Mouse (Mus musculus) lung, embryonic 14.5 days (tissue): Measurements from ENCODE around the gene Bhlhe41. TPM values are rescaled to one million over a fixed set of nuclear protein-coding genes. Genes with fewer than 3 reads are reported as not detected.

ENCODE experiments used
- ATAC-seq: fragments of 200-750 bp; cut with Nextera tagmentation; 2 replicates; pipeline ENCODE4 v1.8.0; 2017; ENCODE audit warnings: mild to moderate bottlenecking, moderate TSS enrichment, moderate library complexity; ENCODE audit not compliant: insufficient read depth
- DNase-seq: peaks from one replicate; pipeline ENCODE4 v3.0.0-alpha.2; 2015
- H3K27ac ChIP-seq: fragments of 300-500 bp; sonication (generic); 2 replicates; pipeline ENCODE4 v1.5.1; 2014; ENCODE audit warnings: low read depth, mild to moderate bottlenecking, moderate library complexity
- H3K27me3 ChIP-seq: fragments of 300-500 bp; sonication (generic); 2 replicates; pipeline ENCODE4 v1.6.1; 2014; ENCODE audit warnings: low read length, control low read depth; ENCODE audit not compliant: insufficient read depth
- H3K36me3 ChIP-seq: fragments of 300-500 bp; sonication (generic); 2 replicates; pipeline ENCODE4 v1.6.1; 2014; ENCODE audit warnings: control low read depth; ENCODE audit not compliant: insufficient read depth
- H3K4me1 ChIP-seq: fragments of 300-500 bp; sonication (generic); 2 replicates; pipeline ENCODE4 v1.6.1; 2014; ENCODE audit warnings: antibody characterized with exemption, control low read depth; ENCODE audit not compliant: insufficient read depth
- H3K4me2 ChIP-seq: fragments of 300-500 bp; sonication (generic); 2 replicates; pipeline ENCODE4 v1.6.1; 2014; ENCODE audit warnings: mild to moderate bottlenecking
- H3K4me3 ChIP-seq: fragments of 300-500 bp; sonication (generic); 2 replicates; pipeline ENCODE4 v1.5.1; 2014; ENCODE audit warnings: low read depth, low read length
- H3K9ac ChIP-seq: fragments of 300-500 bp; sonication (generic); 2 replicates; pipeline ENCODE4 v1.6.1; 2014
- H3K9me3 ChIP-seq: fragments of 300-500 bp; sonication (generic); 2 replicates; pipeline ENCODE4 v1.6.1; 2016; ENCODE audit warnings: low read depth, low read length, control low read depth
- CTCF ChIP-seq: IDR thresholded peaks from 2 replicates; pipeline ENCODE4 v1.5.1; 2016; ENCODE audit warnings: antibody characterized with exemption, low read depth
- WGBS: fragments of 180-500 bp; shearing (Covaris S2); extraction: QIAGEN DNeasy Blood & Tissue Kit; methylation state at CpG from one replicate; pipeline ENCODE4 v1.1.7; 2014; 5-methylcytosine and 5-hydroxymethylcytosine counted together
- polyA plus RNA-seq: library from polyadenylated mRNA; unstranded; fragments of >200 nt; fragmentation: Nextera tagmentation; extraction: Ambion mirVana; gene quantifications from 2 replicates; pipeline ENCODE4 v1.2.1, GENCODE M21; 2014

Bhlhe41 gene
- polyA plus RNA-seq, 1 experiment from 2014 or later: 0.53 TPM

DNA sequence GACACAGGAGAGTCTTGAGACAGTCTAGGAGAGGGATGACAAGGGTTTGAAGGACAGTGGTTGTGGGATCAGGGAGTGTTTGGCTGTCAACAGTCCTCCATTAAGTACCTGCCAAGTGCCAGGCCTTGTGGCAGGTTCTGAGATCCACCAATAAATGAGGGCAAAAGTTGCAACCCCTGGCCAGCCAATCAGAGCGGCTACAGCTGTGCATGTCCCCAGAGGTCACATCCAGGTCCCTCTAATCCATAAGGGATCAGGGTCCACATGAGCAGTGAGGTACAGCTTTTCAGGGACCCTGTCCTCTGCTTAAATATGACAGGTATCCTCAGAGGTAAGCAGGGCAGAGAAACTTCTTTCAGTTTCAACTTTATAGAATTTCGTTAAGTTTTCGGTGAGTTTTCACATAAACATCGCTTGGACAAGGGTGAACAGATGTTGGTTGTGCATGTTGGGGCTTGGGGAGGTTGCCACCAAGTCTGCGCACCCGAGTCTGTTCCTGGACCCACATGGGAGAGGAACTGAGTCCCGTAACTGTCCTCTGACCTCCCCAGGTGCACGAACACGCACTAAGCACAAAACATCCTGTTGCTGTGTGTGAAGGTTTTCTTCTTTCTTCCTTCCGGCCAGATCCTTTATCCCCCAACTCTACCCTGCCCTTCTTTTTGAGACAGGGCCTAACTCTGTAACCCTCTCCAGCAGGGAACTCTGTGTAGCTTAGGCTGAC is 11.8 kb downstream of the Bhlhe41 start:
- ATAC-seq: no peak
- no peak overlapping the region for H3K4me3 ChIP-seq
- H3K27me3 ChIP-seq: no peaks in the 10 kb centered on the region
- no peak overlapping the region for H3K9ac ChIP-seq
- no peak overlapping the region for H3K27ac ChIP-seq
- H3K4me1 ChIP-seq: 0 out of 2 replicates have a peak, but pooled peaks cover 4% of the 10 kb centered on the region
- no peak overlapping the region for H3K4me2 ChIP-seq
- no peak for TF ChIP-seq CTCF
- no peak for DNase-seq
- H3K36me3 ChIP-seq: no peaks in the 10 kb centered on the region
- WGBS: 84% methylated on average over 10 of the region's 10 CpGs
- no peaks in the 10 kb centered on the region for H3K9me3 ChIP-seq

DNA sequence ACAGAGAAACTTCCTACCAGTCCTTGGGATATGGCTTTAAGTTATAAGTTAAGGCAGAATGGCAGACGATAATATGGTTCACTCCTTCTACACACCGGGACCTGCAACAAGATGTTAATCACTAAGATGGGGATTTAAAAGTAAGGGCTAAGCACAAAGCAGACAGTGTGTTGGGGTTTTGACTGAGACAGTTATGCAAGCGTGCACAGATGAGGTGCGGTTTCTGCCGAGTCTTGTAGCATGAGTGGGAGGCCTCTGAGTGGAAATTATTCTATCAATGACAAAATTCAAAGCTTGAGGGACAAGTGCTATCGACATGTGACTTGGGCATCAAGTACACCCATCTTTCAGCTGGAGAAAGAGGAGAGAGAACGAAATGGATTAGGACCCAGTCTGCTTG is 12.7 kb downstream of the Bhlhe41 start:
- WGBS: 88% methylated on average over 7 of the region's 7 CpGs
- H3K9ac ChIP-seq: no peak overlapping the region
- 0 out of 2 replicates have a peak, but pooled peaks cover 4% of the 10 kb centered on the region for H3K4me1 ChIP-seq
- no peak overlapping the region for H3K4me3 ChIP-seq
- H3K36me3 ChIP-seq: no peaks in the 10 kb centered on the region
- TF ChIP-seq CTCF: no peak
- no peak overlapping the region for H3K27ac ChIP-seq
- ATAC-seq: no peak
- no peak for DNase-seq
- H3K4me2 ChIP-seq: no peak overlapping the region
- H3K9me3 ChIP-seq: no peaks in the 10 kb centered on the region
- H3K27me3 ChIP-seq: no peaks in the 10 kb centered on the region

DNA sequence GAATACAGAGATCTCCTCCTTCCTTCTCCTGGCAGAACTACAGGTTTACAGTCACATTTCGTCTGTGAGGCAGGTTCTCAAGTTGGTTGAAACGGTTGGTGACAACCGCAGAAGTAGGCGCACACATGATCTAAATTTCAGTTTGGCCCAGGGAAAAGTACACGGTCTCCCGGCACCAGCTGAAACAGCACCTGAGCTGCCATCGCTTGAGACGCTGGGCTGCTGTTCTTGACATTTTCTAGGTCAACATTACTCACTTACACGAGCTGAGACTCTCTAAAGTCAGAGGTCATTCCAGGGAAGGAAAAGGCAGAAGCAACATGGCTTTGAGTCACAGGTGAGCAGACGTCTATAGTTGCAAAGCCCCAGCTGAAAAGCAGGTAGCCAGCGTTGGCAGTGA is 13.4 kb downstream of the Bhlhe41 start:
- WGBS: 50% methylated on average over 11 of the region's 11 CpGs
- H3K4me1 ChIP-seq: 0 out of 2 replicates have a peak, but pooled peaks cover 4% of the 10 kb centered on the region
- H3K27me3 ChIP-seq: no peaks in the 10 kb centered on the region
- H3K36me3 ChIP-seq: no peaks in the 10 kb centered on the region
- no peak for ATAC-seq
- DNase-seq: no peak
- H3K9me3 ChIP-seq: no peaks in the 10 kb centered on the region
- TF ChIP-seq CTCF: no peak
- no peak overlapping the region for H3K4me2 ChIP-seq
- H3K27ac ChIP-seq: no peak overlapping the region
- H3K4me3 ChIP-seq: no peak overlapping the region
- H3K9ac ChIP-seq: no peak overlapping the region

GRCm38 (mm10) chr6:145850789-145851188 is 14.6 kb downstream of the Bhlhe41 start:
- H3K36me3 ChIP-seq: no peaks in the 10 kb centered on the region
- H3K4me3 ChIP-seq: no peak overlapping the region
- 0 out of 2 replicates have a peak, but pooled peaks cover 4% of the 10 kb centered on the region for H3K4me1 ChIP-seq
- WGBS: 20% methylated on average over 2 of the region's 2 CpGs
- no peak overlapping the region for H3K9ac ChIP-seq
- TF ChIP-seq CTCF: no peak
- no peaks in the 10 kb centered on the region for H3K27me3 ChIP-seq
- no peak overlapping the region for H3K27ac ChIP-seq
- DNase-seq: peak; percentile 41
- no peaks in the 10 kb centered on the region for H3K9me3 ChIP-seq
- no peak overlapping the region for H3K4me2 ChIP-seq
- no peak for ATAC-seq

DNA sequence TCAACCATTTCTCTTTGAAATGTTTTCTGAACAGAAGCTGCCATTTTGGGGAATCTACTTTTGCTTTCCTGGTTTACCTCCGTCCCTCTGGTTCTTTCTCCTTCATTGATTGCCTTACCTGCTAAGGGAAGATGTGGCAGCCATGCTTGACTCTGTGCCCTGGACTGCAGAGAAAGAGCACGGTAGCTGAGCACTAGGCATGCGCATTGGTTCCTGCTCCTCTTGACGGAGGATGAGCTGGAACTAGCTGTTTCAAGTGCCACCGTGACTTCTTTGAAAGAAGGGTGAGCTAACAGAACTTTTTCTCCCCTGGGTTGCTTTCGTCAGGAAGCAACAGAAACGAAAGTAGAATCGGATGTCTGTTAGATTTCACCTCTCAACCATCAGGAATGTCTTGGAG is 17.7 kb downstream of the Bhlhe41 start:
- ATAC-seq: no peak
- WGBS: 83% methylated on average over 8 of the region's 8 CpGs
- H3K9ac ChIP-seq: no peak overlapping the region
- no peak overlapping the region for H3K4me2 ChIP-seq
- no peak overlapping the region for H3K27ac ChIP-seq
- no peaks in the 10 kb centered on the region for H3K36me3 ChIP-seq
- no peak overlapping the region for H3K4me3 ChIP-seq
- no peaks in the 10 kb centered on the region for H3K9me3 ChIP-seq
- H3K4me1 ChIP-seq: no peaks in the 10 kb centered on the region
- no peak for DNase-seq
- TF ChIP-seq CTCF: no peak
- no peaks in the 10 kb centered on the region for H3K27me3 ChIP-seq

DNA sequence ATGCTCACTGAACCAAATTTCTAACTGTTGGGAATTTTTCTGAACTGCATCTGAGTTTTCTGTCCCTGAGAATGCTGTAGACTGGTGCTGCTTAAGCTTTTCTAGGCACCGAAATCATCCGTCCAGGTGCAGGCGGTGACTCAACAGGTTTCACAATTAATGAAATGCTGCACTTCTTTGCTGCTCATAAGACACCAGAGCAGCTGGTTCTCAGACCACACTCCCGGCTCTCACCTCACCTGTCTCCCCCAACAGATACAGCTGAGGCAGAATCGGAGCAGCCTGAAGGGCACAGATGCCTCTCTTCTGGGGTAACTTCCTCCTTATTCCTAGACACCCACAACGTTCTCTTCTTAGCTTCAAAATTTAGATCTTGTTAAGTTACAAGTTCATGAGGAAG is 18.4 kb downstream of the Bhlhe41 start:
- no peaks in the 10 kb centered on the region for H3K27me3 ChIP-seq
- no peak overlapping the region for H3K9ac ChIP-seq
- TF ChIP-seq CTCF: no peak
- no peak for ATAC-seq
- H3K9me3 ChIP-seq: no peaks in the 10 kb centered on the region
- H3K4me3 ChIP-seq: no peak overlapping the region
- WGBS: 84% methylated on average over 6 of the region's 6 CpGs
- no peaks in the 10 kb centered on the region for H3K36me3 ChIP-seq
- H3K4me2 ChIP-seq: no peak overlapping the region
- DNase-seq: no peak
- H3K27ac ChIP-seq: no peak overlapping the region
- no peaks in the 10 kb centered on the region for H3K4me1 ChIP-seq

- no peak overlapping the region for H3K9ac ChIP-seq
- WGBS: 47% methylated on average over 1 of the region's 1 CpGs
- no peaks in the 10 kb centered on the region for H3K27me3 ChIP-seq
- no peak overlapping the region for H3K4me3 ChIP-seq
- no peaks in the 10 kb centered on the region for H3K9me3 ChIP-seq
- no peaks in the 10 kb centered on the region for H3K36me3 ChIP-seq
- TF ChIP-seq CTCF: no peak
- H3K4me2 ChIP-seq: no peak overlapping the region
- H3K4me1 ChIP-seq: no peaks in the 10 kb centered on the region
- ATAC-seq (no peak), DNase-seq (no peak)
- no peak overlapping the region for H3K27ac ChIP-seq
Measured at GRCm38 (mm10) chr6:145846076-145846475, 19.3 kb downstream of the Bhlhe41 start.

DNA sequence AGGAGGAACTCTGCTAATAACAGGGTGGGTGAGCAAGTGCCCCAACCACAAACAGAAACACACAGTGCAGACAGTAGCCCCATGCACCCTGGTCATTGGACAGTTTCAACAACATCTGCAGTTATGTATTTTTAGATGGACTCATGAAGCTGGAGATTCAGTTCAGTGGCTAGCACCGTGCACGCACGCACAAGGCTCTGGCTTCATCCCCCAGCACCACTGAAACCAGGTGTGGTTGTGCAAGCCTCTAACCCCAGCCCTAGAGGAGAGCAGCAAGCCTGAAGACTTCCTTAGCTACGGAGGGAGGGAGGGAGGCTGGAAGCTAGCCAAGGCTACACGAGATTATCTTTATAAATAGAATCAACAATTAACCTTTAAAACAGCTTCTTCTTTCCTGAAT is 19.7 kb downstream of the Bhlhe41 start:
- 50% methylated on average over 5 of the region's 5 CpGs for WGBS
- no peak overlapping the region for H3K9ac ChIP-seq
- ATAC-seq (no peak), DNase-seq (no peak)
- no peaks in the 10 kb centered on the region for H3K36me3 ChIP-seq
- no peak for TF ChIP-seq CTCF
- no peak overlapping the region for H3K4me3 ChIP-seq
- no peak overlapping the region for H3K27ac ChIP-seq
- H3K4me1 ChIP-seq: no peaks in the 10 kb centered on the region
- no peaks in the 10 kb centered on the region for H3K9me3 ChIP-seq
- no peaks in the 10 kb centered on the region for H3K27me3 ChIP-seq
- no peak overlapping the region for H3K4me2 ChIP-seq
